Mouse (Mus musculus) embryo, embryonic 10 days (tissue): ENCODE data around the gene Cylc2.

ENCODE experiments used
- DNase-seq: peaks from one replicate; pipeline ENCODE4 v3.0.0-alpha.2; 2015; ENCODE audit warnings: low spot score

Gene Cylc2

DNA sequence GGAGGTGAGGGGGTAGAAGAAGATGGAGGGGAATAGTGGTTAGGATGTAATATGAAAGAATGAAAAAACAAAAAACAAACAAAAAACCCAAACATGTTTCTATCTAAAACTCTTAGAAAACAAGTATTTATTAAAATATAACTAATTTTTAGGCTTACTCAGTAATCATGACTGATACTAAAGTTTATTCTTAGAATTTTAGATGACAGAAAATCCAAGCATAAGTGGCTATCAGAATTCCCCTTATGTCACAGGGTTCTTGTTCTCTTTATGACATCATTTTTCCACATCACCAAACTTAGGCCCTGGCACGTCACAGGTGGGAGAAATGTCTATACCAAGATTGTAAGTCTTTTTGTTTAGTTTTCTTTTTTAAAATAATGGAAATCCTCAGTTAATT lies at the start of gene Cylc2:
Gene Cylc2 (plus strand): TSS at position 301 of the 400 bp plus-strand sequence.
- DNase-seq, result no peak
